Mouse (Mus musculus): Measurements from ENCODE around the gene Klrb1. TPM values are rescaled to one million over a fixed set of nuclear protein-coding genes. Genes with fewer than 3 reads are reported as not detected.
"Not testable (repeated sequence)": the region's sequence is repeated elsewhere in the genome, so short reads cannot be mapped to it uniquely, and the experiment has no call there.

Klrb1 gene
- total RNA-seq, 1 experiment: not detected

GRCm38 (mm10) chr6:128765211-128765610 is 42.4 kb upstream of the Klrb1 start:
- Histone ChIP-seq H3K4me1 (ENCODE audit: control insufficient read depth in 2 of 2, insufficient read depth in 2 of 2, low read length in 2 of 2, poor library complexity in 1 of 2) (no peaks in the 10 kb centered on the region), H3K36me3 (ENCODE audit: control insufficient read depth, insufficient read depth, low read length, poor library complexity, severe bottlenecking) (no peaks in the 10 kb centered on the region), H3K27ac (ENCODE audit: insufficient read depth, low read depth, low read length, poor library complexity, severe bottlenecking) (no peak overlapping the region), H3K9me3 (ENCODE audit: control insufficient read depth, insufficient read depth, low read depth, low read length) (0 out of 2 replicates have a peak, but pooled peaks cover 2% of the 10 kb centered on the region), H3K9ac (ENCODE audit: insufficient read depth, low read depth, low read length, poor library complexity, severe bottlenecking) (no peak overlapping the region), H3K4me3 (ENCODE audit: insufficient read depth in 1 of 2, low read depth in 1 of 2, low read length in 2 of 2, poor library complexity in 1 of 2, severe bottlenecking in 1 of 2) (peak overlapping the region in 1 of 2 experiments; percentile 26; a peak in 1 of 4 replicates)
- in situ Hi-C loops (cut with MboI; ENCODE audit: low sequenced_read_pairs in 2 of 2, unreplicated experiment in 2 of 2): no loop called here
- DNase-seq (ENCODE audit: low read depth, low spot score): no peak
- TF ChIP-seq ZNF384 (IDR thresholded peaks at IDR 0.05; ENCODE audit: low read depth, low read length): no peak
- TF ChIP-seq HCFC1 (IDR thresholded peaks at IDR 0.05; ENCODE audit: borderline replicate concordance, insufficient read depth, low read length): no peak
- no peak for TF ChIP-seq MAFK (IDR thresholded peaks at IDR 0.05; ENCODE audit: insufficient read depth, low read depth, low read length)
- TF ChIP-seq CHD2 (IDR thresholded peaks at IDR 0.05; ENCODE audit: low read depth, low read length): no peak
- no peak for TF ChIP-seq ZC3H11A (IDR thresholded peaks at IDR 0.05; ENCODE audit: borderline replicate concordance, low read depth, low read length)

GRCm38 (mm10) chr6:128764598-128764997 is 41.7 kb upstream of the Klrb1 start:
- Histone ChIP-seq H3K9ac (ENCODE audit: insufficient read depth, low read depth, low read length, poor library complexity, severe bottlenecking) (no peak overlapping the region), H3K4me1 (ENCODE audit: control insufficient read depth in 2 of 2, insufficient read depth in 2 of 2, low read length in 2 of 2, poor library complexity in 1 of 2) (no peaks in the 10 kb centered on the region), H3K9me3 (ENCODE audit: control insufficient read depth, insufficient read depth, low read depth, low read length) (0 out of 2 replicates have a peak, but pooled peaks cover 2% of the 10 kb centered on the region), H3K27ac (ENCODE audit: insufficient read depth, low read depth, low read length, poor library complexity, severe bottlenecking) (no peak overlapping the region), H3K36me3 (ENCODE audit: control insufficient read depth, insufficient read depth, low read length, poor library complexity, severe bottlenecking) (no peaks in the 10 kb centered on the region), H3K4me3 (ENCODE audit: insufficient read depth in 1 of 2, low read depth in 1 of 2, low read length in 2 of 2, poor library complexity in 1 of 2, severe bottlenecking in 1 of 2) (peak overlapping the region; percentile 45 to 64; a peak in 3 of 4 replicates)
- no peak for TF ChIP-seq HCFC1 (IDR thresholded peaks at IDR 0.05; ENCODE audit: borderline replicate concordance, insufficient read depth, low read length)
- TF ChIP-seq CHD2 (IDR thresholded peaks at IDR 0.05; ENCODE audit: low read depth, low read length): no peak
- no peak for TF ChIP-seq ZC3H11A (IDR thresholded peaks at IDR 0.05; ENCODE audit: borderline replicate concordance, low read depth, low read length)
- TF ChIP-seq ZNF384 (IDR thresholded peaks at IDR 0.05; ENCODE audit: low read depth, low read length): no peak
- no peak for TF ChIP-seq MAFK (IDR thresholded peaks at IDR 0.05; ENCODE audit: insufficient read depth, low read depth, low read length)
- in situ Hi-C loops (cut with MboI; ENCODE audit: low sequenced_read_pairs in 2 of 2, unreplicated experiment in 2 of 2): loop anchor here in 1 of 2 experiments (5.0 kb wide), 1 partner anchor 33 kb away; no protein-coding TSS in a partner anchor
- no peak for DNase-seq (ENCODE audit: low read depth, low spot score)

GRCm38 (mm10) chr6:128763736-128764523 is 41.1 kb upstream of the Klrb1 start:
- Histone ChIP-seq H3K4me1 (ENCODE audit: control insufficient read depth in 2 of 2, insufficient read depth in 2 of 2, low read length in 2 of 2, poor library complexity in 1 of 2) (no peaks in the 10 kb centered on the region), H3K9me3 (ENCODE audit: control insufficient read depth, insufficient read depth, low read depth, low read length) (0 out of 2 replicates have a peak, but pooled peaks cover 2% of the 10 kb centered on the region), H3K27ac (ENCODE audit: insufficient read depth, low read depth, low read length, poor library complexity, severe bottlenecking) (peak overlapping the region; percentile 2; the same call in 1 of the 2 replicates), H3K36me3 (ENCODE audit: control insufficient read depth, insufficient read depth, low read length, poor library complexity, severe bottlenecking) (no peaks in the 10 kb centered on the region), H3K4me3 (ENCODE audit: insufficient read depth in 1 of 2, low read depth in 1 of 2, low read length in 2 of 2, poor library complexity in 1 of 2, severe bottlenecking in 1 of 2) (peak overlapping the region; percentile 45 to 64), H3K9ac (ENCODE audit: insufficient read depth, low read depth, low read length, poor library complexity, severe bottlenecking) (peak overlapping the region; percentile 34)
- TF ChIP-seq ZNF384 (IDR thresholded peaks at IDR 0.05; ENCODE audit: low read depth, low read length): peak; percentile 52; the same call in 1 of the 2 replicates
- TF ChIP-seq HCFC1 (IDR thresholded peaks at IDR 0.05; ENCODE audit: borderline replicate concordance, insufficient read depth, low read length): no peak
- TF ChIP-seq CHD2 (IDR thresholded peaks at IDR 0.05; ENCODE audit: low read depth, low read length): no peak
- TF ChIP-seq ZC3H11A (IDR thresholded peaks at IDR 0.05; ENCODE audit: borderline replicate concordance, low read depth, low read length): 0 out of 2 replicates have a peak, but pooled peaks have one; percentile 31
- peak; percentile 88 for TF ChIP-seq MAFK (IDR thresholded peaks at IDR 0.05; ENCODE audit: insufficient read depth, low read depth, low read length)
- DNase-seq (ENCODE audit: low read depth, low spot score): peak; percentile 96
- in situ Hi-C loops (cut with MboI; ENCODE audit: low sequenced_read_pairs in 2 of 2, unreplicated experiment in 2 of 2): loop anchor here in 1 of 2 experiments (5.0 kb wide), 1 partner anchor 33 kb away; no protein-coding TSS in a partner anchor

GRCm38 (mm10) chr6:128762892-128763670 is 40.2 kb upstream of the Klrb1 start:
- in situ Hi-C loops (cut with MboI; ENCODE audit: low sequenced_read_pairs in 2 of 2, unreplicated experiment in 2 of 2): loop anchor here in 1 of 2 experiments (5.0 kb wide), 1 partner anchor 34 kb away; no protein-coding TSS in a partner anchor
- not testable (repeated sequence) for H3K4me1 ChIP-seq (ENCODE audit: control insufficient read depth in 2 of 2, insufficient read depth in 2 of 2, low read length in 2 of 2, poor library complexity in 1 of 2); DNase-seq (ENCODE audit: low read depth, low spot score); H3K36me3 ChIP-seq (ENCODE audit: control insufficient read depth, insufficient read depth, low read length, poor library complexity, severe bottlenecking); H3K9me3 ChIP-seq (ENCODE audit: control insufficient read depth, insufficient read depth, low read depth, low read length); H3K27ac ChIP-seq (ENCODE audit: insufficient read depth, low read depth, low read length, poor library complexity, severe bottlenecking); H3K4me3 ChIP-seq (ENCODE audit: insufficient read depth in 1 of 2, low read depth in 1 of 2, low read length in 2 of 2, poor library complexity in 1 of 2, severe bottlenecking in 1 of 2); H3K9ac ChIP-seq (ENCODE audit: insufficient read depth, low read depth, low read length, poor library complexity, severe bottlenecking)

All from ES-E14 (cell line).